Mouse (Mus musculus) spleen, adult 18-20 months (tissue): Measurements from ENCODE around the gene Rpl15.
"Not testable (repeated sequence)": the region's sequence is repeated elsewhere in the genome, so short reads cannot be mapped to it uniquely, and the experiment has no call there.

Experiments used
- DNase-seq, 2 experiments: peaks; one replicate each; pipeline ENCODE4 v3.0.0; 2022; ENCODE audit warnings: mixed read lengths in 2 of 2

Rpl15 gene

GRCm38 (mm10) chr14:18270529-18271441 lies at the start of gene Rpl15, which contains the start of gene Nkiras1:
Gene Rpl15 (minus strand): TSS chr14:18271391.
Gene Nkiras1 (plus strand): TSS chr14:18271136.
- DNase-seq, result peak; percentile 94 to 95

- DNase-seq, result no peak
Measured at GRCm38 (mm10) chr14:18317457-18318411, 46.5 kb upstream of the Rpl15 start.

GRCm38 (mm10) chr14:18304165-18304564 lies 33.0 kb upstream of the Rpl15 start:
- DNase-seq, result no peak

- no peak for DNase-seq
Measured at GRCm38 (mm10) chr14:18303262-18303661, 32.1 kb upstream of the Rpl15 start.

GRCm38 (mm10) chr14:18302750-18303149 lies 31.6 kb upstream of the Rpl15 start:
- no peak for DNase-seq

- DNase-seq, result peak in 1 of 2 experiments; percentile 12
Measured at GRCm38 (mm10) chr14:18301591-18301990, 30.4 kb upstream of the Rpl15 start.

- no peak for DNase-seq
Measured at GRCm38 (mm10) chr14:18300676-18301075, 29.5 kb upstream of the Rpl15 start.

- no peak for DNase-seq
Measured at GRCm38 (mm10) chr14:18298874-18299273, 27.7 kb upstream of the Rpl15 start.

GRCm38 (mm10) chr14:18297441-18297840 lies 26.2 kb upstream of the Rpl15 start:
- no peak for DNase-seq

- DNase-seq, result no peak
Measured at GRCm38 (mm10) chr14:18292578-18292977, 21.4 kb upstream of the Rpl15 start.

- no peak for DNase-seq
Measured at GRCm38 (mm10) chr14:18292111-18292510, 20.9 kb upstream of the Rpl15 start.

GRCm38 (mm10) chr14:18287391-18287790 lies 16.2 kb upstream of the Rpl15 start:
- DNase-seq, result no peak

GRCm38 (mm10) chr14:18286441-18286840 lies 15.2 kb upstream of the Rpl15 start:
- DNase-seq, result no peak

GRCm38 (mm10) chr14:18285476-18285875 lies 14.3 kb upstream of the Rpl15 start:
- no peak for DNase-seq

- DNase-seq, result no peak
Measured at GRCm38 (mm10) chr14:18284581-18284980, 13.4 kb upstream of the Rpl15 start.

GRCm38 (mm10) chr14:18280375-18280774 lies 9.2 kb upstream of the Rpl15 start:
- DNase-seq, result no peak

- DNase-seq, result no peak
Measured at GRCm38 (mm10) chr14:18274526-18274925, 3.3 kb upstream of the Rpl15 start.

- no peak for DNase-seq
Measured at GRCm38 (mm10) chr14:18271666-18272065, 475 bp upstream of the Rpl15 start.

- not testable (repeated sequence) for DNase-seq
Measured at GRCm38 (mm10) chr14:18269947-18270528, 1.2 kb downstream of the Rpl15 start.

GRCm38 (mm10) chr14:18263427-18263826 lies 7.8 kb downstream of the Rpl15 start:
- no peak for DNase-seq

GRCm38 (mm10) chr14:18261203-18261602 lies 10.0 kb downstream of the Rpl15 start:
- no peak for DNase-seq

- DNase-seq, result no peak
Measured at GRCm38 (mm10) chr14:18242638-18243130, 28.5 kb downstream of the Rpl15 start.

GRCm38 (mm10) chr14:18241786-18242185 lies 29.4 kb downstream of the Rpl15 start:
- no peak for DNase-seq
